Mouse (Mus musculus): ENCODE data around the gene Nfu1. TPM values are rescaled to one million over a fixed set of nuclear protein-coding genes. Genes with fewer than 3 reads are reported as not detected.
"Not testable (repeated sequence)": the region's sequence is repeated elsewhere in the genome, so short reads cannot be mapped to it uniquely, and the experiment has no call there.

Nfu1 gene
- polyA plus RNA-seq, 1 experiment from 2014 or later, result 98.4 TPM

DNA sequence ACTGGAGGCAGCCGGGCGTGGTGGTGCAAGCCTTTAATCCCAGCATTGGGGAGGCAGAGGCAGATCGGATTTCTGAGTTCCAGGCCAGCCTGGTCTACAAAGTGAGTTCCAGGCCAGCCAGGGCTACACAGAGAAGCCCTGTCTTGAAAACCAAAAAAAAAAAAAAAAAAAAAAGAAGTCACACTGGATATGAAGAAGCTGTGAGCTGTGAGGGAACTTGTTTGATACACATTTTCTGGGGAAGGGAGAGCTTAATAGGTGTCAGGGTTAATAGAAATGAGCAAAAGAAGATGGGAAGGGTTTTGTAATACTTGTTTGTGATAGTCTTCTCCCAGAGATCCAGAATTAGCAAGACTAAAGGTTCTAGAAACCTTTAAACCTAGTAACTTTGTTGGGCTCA lies 36.5 kb downstream of the Nfu1 start:
- H3K9ac ChIP-seq, result no peak overlapping the region
- no peak overlapping the region for H3K27ac ChIP-seq
- peaks cover 17% of the 10 kb centered on the region for H3K36me3 ChIP-seq
- no peaks in the 10 kb centered on the region for H3K9me3 ChIP-seq
- H3K27me3 ChIP-seq, result no peaks in the 10 kb centered on the region
- peaks cover 7% of the 10 kb centered on the region for H3K4me1 ChIP-seq
- no peak overlapping the region for H3K4me2 ChIP-seq (replicated peaks)
- 81% methylated on average over 3 of the region's 3 CpGs for WGBS
- no peak for ATAC-seq (ENCODE audit: insufficient number of reproducible peaks, insufficient read depth, low FRiP score, low TSS enrichment)
- no peak overlapping the region for H3K4me3 ChIP-seq

DNA sequence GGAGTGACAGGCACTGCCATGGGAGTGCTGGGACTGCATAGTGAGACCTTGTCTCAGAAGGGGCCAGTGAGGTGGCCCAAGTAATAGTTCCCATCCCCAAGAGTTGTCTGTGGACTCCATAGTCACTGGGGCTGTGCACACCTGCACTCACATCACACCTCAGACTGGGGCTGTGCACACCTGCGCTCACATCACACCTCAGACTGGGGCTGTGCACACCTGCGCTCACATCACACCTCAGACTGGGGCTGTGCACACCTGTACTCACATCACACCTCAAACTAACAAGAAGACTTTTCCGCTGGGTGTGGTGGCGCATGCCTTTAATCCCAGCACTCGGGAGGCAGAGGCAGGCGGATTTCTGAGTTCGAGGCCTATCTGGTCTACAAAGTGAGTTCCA lies 39.7 kb downstream of the Nfu1 start:
- peaks cover 40% of the 10 kb centered on the region for H3K36me3 ChIP-seq
- not testable (repeated sequence) for H3K27ac ChIP-seq; H3K4me3 ChIP-seq; H3K9me3 ChIP-seq; ATAC-seq (ENCODE audit: insufficient number of reproducible peaks, insufficient read depth, low FRiP score, low TSS enrichment); H3K4me2 ChIP-seq (replicated peaks); H3K27me3 ChIP-seq; H3K4me1 ChIP-seq; H3K9ac ChIP-seq
- WGBS, result 97% methylated on average over 7 of the region's 7 CpGs

DNA sequence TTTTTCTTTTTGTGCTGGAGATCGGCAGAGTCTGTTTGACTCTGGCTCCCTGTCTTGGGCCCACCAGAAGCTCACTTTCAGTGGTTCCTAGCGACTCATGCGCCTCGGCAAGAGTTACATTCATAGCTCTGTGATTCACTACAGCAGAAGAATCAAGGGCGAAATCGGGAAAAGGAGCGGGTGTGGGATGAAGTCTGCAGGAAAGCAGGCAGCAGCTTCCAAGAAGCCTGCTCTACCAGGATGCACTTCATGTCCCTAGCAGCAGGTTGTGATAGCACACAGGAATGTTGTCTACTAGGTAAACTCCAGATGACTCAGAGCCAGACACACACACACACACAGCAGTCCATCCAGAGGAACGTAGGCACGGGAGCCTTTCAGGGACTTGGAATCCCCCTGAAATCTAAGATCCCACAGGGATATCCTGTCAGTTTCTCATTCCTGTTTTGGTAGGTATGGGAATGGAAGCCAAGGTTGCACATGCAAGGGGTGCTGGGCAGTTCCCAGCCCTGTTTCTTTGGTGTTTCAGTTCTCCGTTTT lies 42.9 kb downstream of the Nfu1 start:
- Histone ChIP-seq H3K4me2 (replicated peaks) (no peak overlapping the region), H3K27ac (no peak overlapping the region), H3K36me3 (peaks cover 66% of the 10 kb centered on the region), H3K9me3 (no peaks in the 10 kb centered on the region), H3K27me3 (no peaks in the 10 kb centered on the region), H3K4me1 (no peaks in the 10 kb centered on the region), H3K4me3 (no peak overlapping the region), H3K9ac (no peak overlapping the region)
- ATAC-seq (ENCODE audit: insufficient number of reproducible peaks, insufficient read depth, low FRiP score, low TSS enrichment), result no peak
- 94% methylated on average over 10 of the region's 10 CpGs for WGBS

DNA sequence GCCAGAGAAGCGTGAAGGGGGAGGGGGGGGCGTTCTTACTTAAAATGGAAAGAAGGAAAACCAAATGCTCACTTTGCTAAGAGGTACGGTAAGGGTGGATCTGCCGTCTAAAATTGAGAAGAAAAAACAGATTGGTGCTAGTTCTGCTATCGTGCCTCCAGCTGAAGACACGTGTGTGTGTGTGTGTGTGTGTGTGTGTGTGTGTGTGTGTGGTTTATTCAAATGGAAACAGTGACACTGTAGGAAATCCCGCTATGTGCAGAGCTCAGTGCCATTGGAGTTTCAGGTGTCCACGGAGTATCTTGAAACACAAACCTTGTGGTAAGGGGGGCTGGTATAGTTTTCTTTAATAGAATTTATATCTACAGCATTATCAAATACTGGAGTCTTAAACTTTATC lies 45.2 kb downstream of the Nfu1 start:
- 93% methylated on average over 8 of the region's 8 CpGs for WGBS
- no peak for ATAC-seq (ENCODE audit: insufficient number of reproducible peaks, insufficient read depth, low FRiP score, low TSS enrichment)
- Histone ChIP-seq H3K4me2 (replicated peaks) (no peak overlapping the region), H3K4me1 (no peaks in the 10 kb centered on the region), H3K9ac (no peak overlapping the region), H3K36me3 (peaks cover 70% of the 10 kb centered on the region), H3K9me3 (no peaks in the 10 kb centered on the region), H3K4me3 (no peak overlapping the region), H3K27ac (no peak overlapping the region), H3K27me3 (no peaks in the 10 kb centered on the region)

DNA sequence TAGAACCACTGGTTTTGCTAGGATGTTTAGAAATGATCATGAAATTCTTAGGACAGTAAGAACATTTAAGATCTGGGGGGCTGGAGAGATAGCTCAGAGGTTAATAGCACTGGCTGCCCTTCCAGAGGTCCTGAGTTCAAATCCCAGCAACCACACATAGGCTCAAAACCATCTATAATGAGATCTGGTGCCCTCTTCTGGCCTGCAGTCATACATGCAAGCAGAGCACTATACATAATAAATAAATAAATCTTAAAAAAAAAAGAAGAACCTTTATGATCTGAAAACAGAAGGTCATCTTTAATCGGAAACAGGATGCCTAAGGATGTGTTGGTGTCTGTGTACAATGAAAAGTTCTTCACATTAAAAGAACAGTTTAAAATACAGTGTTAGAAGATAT lies 50.7 kb downstream of the Nfu1 start:
- H3K9ac ChIP-seq, result no peak overlapping the region
- H3K4me1 ChIP-seq, result no peaks in the 10 kb centered on the region
- no peak for ATAC-seq (ENCODE audit: insufficient number of reproducible peaks, insufficient read depth, low FRiP score, low TSS enrichment)
- H3K4me3 ChIP-seq, result no peak overlapping the region
- H3K27me3 ChIP-seq, result no peaks in the 10 kb centered on the region
- no peaks in the 10 kb centered on the region for H3K9me3 ChIP-seq
- H3K4me2 ChIP-seq (replicated peaks), result no peak overlapping the region
- no peak overlapping the region for H3K27ac ChIP-seq
- WGBS, result 96% methylated on average over 1 of the region's 1 CpGs
- peaks cover 84% of the 10 kb centered on the region for H3K36me3 ChIP-seq

DNA sequence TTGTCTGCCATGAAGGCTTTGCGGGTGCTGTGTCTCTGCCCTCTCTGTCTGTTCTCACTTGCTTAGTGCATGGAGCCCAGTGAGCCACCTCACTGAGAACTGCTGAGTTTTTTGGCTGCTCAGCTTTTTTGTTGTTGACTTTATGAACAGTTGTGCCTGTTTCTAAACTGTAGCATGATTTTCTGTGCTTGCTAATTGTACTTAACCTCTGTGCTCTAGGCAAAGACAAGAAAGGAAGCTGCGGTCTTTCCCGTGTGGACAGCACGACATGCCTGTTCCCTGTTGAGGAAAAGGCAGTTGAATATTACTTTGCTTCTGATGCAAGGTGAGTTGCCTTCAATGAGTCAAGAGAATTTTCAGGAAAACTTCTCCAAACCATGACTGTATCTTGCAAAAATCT lies 54.5 kb downstream of the Nfu1 start:
- H3K27ac ChIP-seq, result no peak overlapping the region

DNA sequence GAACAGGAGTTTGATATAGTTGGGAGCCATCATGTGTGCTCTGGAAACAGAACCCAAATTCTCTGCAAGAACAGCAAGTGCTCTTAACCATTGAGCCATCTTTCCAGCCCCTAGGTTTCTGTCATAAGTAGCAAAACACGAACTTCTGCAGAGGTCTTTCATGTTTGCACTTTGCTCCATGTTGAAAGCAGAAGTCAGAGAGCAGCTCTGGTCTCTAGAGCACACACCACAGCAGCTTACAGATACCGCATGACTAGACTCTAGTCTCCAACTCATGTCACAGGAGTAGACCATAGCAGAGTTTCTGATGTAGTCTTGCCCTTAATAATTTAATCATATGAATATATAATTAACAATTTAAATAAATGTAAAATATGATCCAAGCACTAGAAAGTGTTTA lies 59.2 kb downstream of the Nfu1 start:
- Histone ChIP-seq H3K27ac (no peak overlapping the region), H3K9ac (no peak overlapping the region), H3K4me2 (replicated peaks) (no peak overlapping the region), H3K4me1 (no peaks in the 10 kb centered on the region), H3K27me3 (no peaks in the 10 kb centered on the region), H3K9me3 (no peaks in the 10 kb centered on the region), H3K36me3 (peaks cover 93% of the 10 kb centered on the region), H3K4me3 (no peak overlapping the region)
- ATAC-seq (ENCODE audit: insufficient number of reproducible peaks, insufficient read depth, low FRiP score, low TSS enrichment), result no peak
- 85% methylated on average over 2 of the region's 2 CpGs for WGBS

More for the DNA sequence above, 54.5 kb downstream of the Nfu1 start:
- no peaks in the 10 kb centered on the region for H3K27me3 ChIP-seq
- H3K36me3 ChIP-seq, result peaks cover 92% of the 10 kb centered on the region
- WGBS, result 89% methylated on average over 4 of the region's 4 CpGs
- H3K4me2 ChIP-seq (replicated peaks), result no peak overlapping the region
- H3K4me3 ChIP-seq, result no peak overlapping the region
- no peaks in the 10 kb centered on the region for H3K4me1 ChIP-seq
- H3K9ac ChIP-seq, result no peak overlapping the region
- no peaks in the 10 kb centered on the region for H3K9me3 ChIP-seq
- no peak for ATAC-seq (ENCODE audit: insufficient number of reproducible peaks, insufficient read depth, low FRiP score, low TSS enrichment)

DNA sequence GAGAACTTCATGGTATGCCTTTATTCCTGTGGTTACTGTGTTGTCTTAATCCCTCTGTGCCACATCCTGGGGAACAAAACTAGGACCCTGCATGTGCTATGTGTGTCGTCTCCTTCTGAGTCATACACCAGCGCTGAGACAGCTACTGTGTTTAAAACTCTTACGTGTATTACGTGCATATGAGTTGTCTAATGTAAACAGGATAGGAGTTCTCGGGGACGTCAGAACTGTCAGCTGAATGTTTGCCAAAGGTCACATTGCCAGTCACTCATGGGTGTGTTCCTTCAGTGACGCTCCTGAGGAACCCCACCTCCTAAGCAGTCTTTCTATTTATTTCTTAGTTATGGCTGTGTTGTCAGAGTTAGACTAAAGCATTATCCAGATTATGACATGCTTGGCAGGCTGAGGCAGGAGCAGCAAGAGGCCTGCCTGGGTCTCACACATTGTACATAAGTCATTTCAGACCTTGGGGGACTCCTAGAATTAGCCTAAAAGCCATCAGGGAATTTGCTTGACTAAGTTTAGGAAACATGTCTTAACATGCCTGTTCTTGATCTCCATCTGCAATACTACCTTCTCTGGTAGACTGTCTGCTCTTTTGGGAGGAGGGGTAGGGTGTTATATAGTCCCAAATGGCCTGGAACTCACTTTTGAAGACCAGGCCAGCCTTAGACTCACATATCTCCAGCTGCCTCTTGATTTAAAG lies 60.3 kb downstream of the Nfu1 start:
- Histone ChIP-seq H3K27me3 (no peaks in the 10 kb centered on the region), H3K4me3 (no peak overlapping the region), H3K9ac (no peak overlapping the region), H3K27ac (no peak overlapping the region), H3K4me1 (no peaks in the 10 kb centered on the region), H3K9me3 (no peaks in the 10 kb centered on the region), H3K36me3 (peaks cover 90% of the 10 kb centered on the region), H3K4me2 (replicated peaks) (no peak overlapping the region)
- no peak for ATAC-seq (ENCODE audit: insufficient number of reproducible peaks, insufficient read depth, low FRiP score, low TSS enrichment)
- 84% methylated on average over 7 of the region's 7 CpGs for WGBS

DNA sequence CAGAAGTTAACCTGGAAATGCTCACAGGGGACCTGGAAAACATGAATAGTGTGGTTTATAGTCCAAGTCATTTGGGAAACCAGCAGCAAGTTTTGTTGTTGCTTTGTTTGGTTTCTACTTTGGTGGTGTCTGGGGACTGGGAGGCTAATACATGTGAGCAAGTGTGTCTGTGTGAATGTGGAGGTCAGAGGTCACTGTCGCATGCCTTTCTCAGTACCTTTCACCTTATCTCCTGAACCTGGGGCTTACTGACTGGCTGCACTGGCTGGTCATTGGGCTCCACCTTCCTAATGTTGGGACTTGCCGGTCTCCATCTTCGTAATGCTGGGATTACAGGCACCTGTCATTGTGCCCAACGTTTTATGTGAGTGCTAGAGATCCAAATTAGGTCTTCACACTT lies 61.6 kb downstream of the Nfu1 start:
- no peak overlapping the region for H3K27ac ChIP-seq

DNA sequence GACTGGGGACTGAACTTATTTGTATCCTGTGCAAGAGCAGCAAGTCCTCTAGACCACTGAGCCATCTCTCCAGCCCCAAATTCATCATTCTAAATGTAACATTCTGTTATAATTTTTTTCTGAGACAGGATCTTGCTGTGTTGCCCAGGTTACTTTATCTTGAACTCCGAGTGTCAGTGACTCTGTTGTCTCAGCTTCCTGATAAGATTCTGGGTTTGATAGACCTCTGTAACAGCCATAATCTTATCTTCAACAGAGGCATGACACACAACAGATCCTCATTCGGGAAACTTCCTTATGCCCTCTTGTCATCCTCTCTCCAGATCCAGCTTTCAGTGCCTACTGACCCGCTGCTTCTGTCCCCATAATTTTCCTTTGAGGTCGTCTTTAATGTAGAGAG lies 63.7 kb downstream of the Nfu1 start:
- Histone ChIP-seq H3K36me3 (peaks cover 75% of the 10 kb centered on the region), H3K4me1 (0 out of 2 replicates have a peak, but pooled peaks cover 4% of the 10 kb centered on the region), H3K4me2 (replicated peaks) (no peak overlapping the region), H3K9ac (no peak overlapping the region), H3K9me3 (no peaks in the 10 kb centered on the region), H3K4me3 (no peak overlapping the region), H3K27ac (no peak overlapping the region), H3K27me3 (no peaks in the 10 kb centered on the region)
- 84% methylated on average over 4 of the region's 4 CpGs for WGBS
- no peak for ATAC-seq (ENCODE audit: insufficient number of reproducible peaks, insufficient read depth, low FRiP score, low TSS enrichment)

More for the DNA sequence above, 61.6 kb downstream of the Nfu1 start:
- Histone ChIP-seq H3K36me3 (peaks cover 79% of the 10 kb centered on the region), H3K4me3 (no peak overlapping the region), H3K4me1 (no peaks in the 10 kb centered on the region), H3K27me3 (no peaks in the 10 kb centered on the region), H3K9me3 (no peaks in the 10 kb centered on the region), H3K4me2 (replicated peaks) (no peak overlapping the region), H3K9ac (no peak overlapping the region)
- WGBS, result 92% methylated on average over 4 of the region's 4 CpGs
- ATAC-seq (ENCODE audit: insufficient number of reproducible peaks, insufficient read depth, low FRiP score, low TSS enrichment), result no peak

DNA sequence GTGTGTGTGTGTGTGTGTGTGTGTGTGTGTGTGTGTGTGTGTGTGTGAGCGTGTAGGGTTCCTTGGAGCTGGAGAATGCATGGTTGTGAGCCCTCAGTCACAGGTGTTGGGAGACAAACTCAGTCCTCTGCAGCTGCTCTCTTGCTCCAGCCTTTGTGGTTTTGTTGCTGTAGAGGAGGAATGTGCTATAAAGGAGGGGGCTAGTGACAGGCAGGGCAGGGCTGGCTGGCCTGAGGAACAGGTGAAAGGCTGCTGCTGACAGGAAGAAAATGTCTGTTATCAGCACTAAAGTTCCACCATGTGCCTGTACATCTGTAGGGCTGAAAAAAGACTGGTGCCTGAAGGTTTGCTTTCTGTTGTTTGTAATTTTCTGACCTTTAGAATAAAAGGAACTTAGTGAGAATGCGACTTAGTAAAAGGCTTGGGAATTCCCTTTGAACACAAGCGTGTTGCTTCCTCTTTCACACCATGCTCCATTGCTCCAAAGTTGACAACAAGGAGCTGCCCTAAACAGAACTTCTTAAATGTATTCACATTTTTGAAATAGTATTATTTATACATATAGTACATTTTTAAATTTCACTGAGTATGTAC lies 66.2 kb downstream of the Nfu1 start:
- peaks cover 67% of the 10 kb centered on the region for H3K36me3 ChIP-seq
- H3K4me1 ChIP-seq, result 0 out of 2 replicates have a peak, but pooled peaks cover 4% of the 10 kb centered on the region
- no peak overlapping the region for H3K9ac ChIP-seq
- no peak overlapping the region for H3K4me3 ChIP-seq
- ATAC-seq (ENCODE audit: insufficient number of reproducible peaks, insufficient read depth, low FRiP score, low TSS enrichment), result 0 out of 2 replicates have a peak, but pooled peaks have one; percentile 69
- no peak overlapping the region for H3K27ac ChIP-seq
- H3K4me2 ChIP-seq (replicated peaks), result no peak overlapping the region
- no peaks in the 10 kb centered on the region for H3K9me3 ChIP-seq
- no peaks in the 10 kb centered on the region for H3K27me3 ChIP-seq
- 80% methylated on average over 3 of the region's 3 CpGs for WGBS
